Mouse (Mus musculus) Patski (cell line): ENCODE results near the gene Tarbp1. TPM values are rescaled to one million over a fixed set of nuclear protein-coding genes. Genes with fewer than 3 reads are reported as not detected.
A peak's percentile ranks its signal among the peaks of the same experiment; 100 is the strongest.
"Not testable (repeated sequence)": the region's sequence is repeated elsewhere in the genome, so short reads cannot be mapped to it uniquely, and the experiment has no call there.

Source experiments
- ATAC-seq: fragments of 100-300 bp; one replicate; pipeline ENCODE4 v1.8.0; 2021
- CTCF ChIA-PET: fragments of 350-600 bp; sonication (Branson Sonifier 250); formaldehyde crosslinking; loops from one replicate; lab custom pipeline; 2022; ENCODE audit warnings: inconsistent platforms; lab: Charles Lee
- POLR2A ChIA-PET: fragments of 350-600 bp; sonication (Branson Sonifier 250); formaldehyde crosslinking; loops from one replicate; lab custom pipeline; 2022; ENCODE audit warnings: antibody characterized with exemption, inconsistent platforms; lab: Charles Lee
- DNase-seq: peaks from one replicate; pipeline ENCODE4 v3.0.0-alpha.2; 2011; ENCODE audit warnings: low read depth, low spot score
- H3K27me3 ChIP-seq: fragments of 371-371 bp; one replicate; pipeline ENCODE4 v1.5.1; 2021
- CTCF ChIP-seq: fragments of 100-300 bp; IDR thresholded peaks from one replicate; pipeline ENCODE4 v1.5.1; 2021
- in situ Hi-C: fragments of 300-500 bp; cut with MboI; formaldehyde crosslinking; loops from 3 replicates; pipeline ENCODE4 v1.11.1; 2018; ENCODE audit warnings: low pct_unique_long_range_greater_than_20kb, mixed read lengths
- polyA plus RNA-seq: library from polyadenylated mRNA; unstranded; gene quantifications from one replicate; pipeline ENCODE4 v1.2.3, GENCODE M21; 2021

The Tarbp1 gene
- polyA plus RNA-seq, 1 experiment from 2014 or later: 8.7 TPM

DNA sequence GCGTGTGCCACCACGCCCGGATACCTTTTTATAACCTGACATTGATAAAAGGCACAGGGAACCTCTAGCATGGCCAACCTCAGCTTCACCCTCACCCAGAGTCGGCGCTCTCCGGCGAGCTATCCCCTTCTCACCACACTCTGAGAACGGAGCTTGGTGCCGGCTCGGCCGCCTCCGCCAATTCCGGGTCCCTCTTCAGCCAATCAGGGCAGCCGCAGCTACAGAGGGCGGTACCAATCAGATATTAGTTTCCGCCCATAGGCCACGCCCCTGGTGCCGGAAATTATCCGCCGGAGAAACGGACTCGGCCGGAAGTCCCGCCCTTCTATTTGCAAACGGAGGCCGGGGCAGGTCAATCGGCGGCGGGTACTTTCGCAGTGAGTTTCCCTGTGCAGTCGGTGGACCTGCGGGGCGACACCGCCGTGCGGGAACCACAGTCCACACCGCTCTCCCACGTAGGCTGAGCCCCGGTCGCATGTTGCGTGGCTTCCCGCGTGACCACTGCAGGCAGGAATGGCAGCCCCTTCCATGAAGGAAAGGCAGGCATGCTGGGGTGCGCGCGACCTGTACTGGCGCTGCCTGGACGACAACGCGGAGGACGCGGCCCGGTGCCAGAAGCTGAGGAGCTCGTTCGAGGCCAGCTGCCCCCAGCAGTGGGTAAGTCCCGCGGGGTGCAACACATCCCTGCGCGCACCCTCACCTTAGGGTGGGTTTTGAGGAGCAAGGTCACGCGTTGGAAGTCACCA, 52.5 kb downstream of the Tarbp1 start, which contains the start of gene Coa6:
Gene Coa6 (plus strand): TSS at position 342 of the 746 bp plus-strand sequence.
- TF ChIP-seq CTCF: no peak
- ChIA-PET POLR2A (interaction anchor here (0.6 kb wide), 1 partner anchor 66 kb away, joined by 4 read pairs; no protein-coding TSS in a partner anchor), CTCF (interaction anchor here (0.9 to 1.5 kb wide), 3 partner anchors 9 to 125 kb away, joined by 3 to 4 read pairs (median 3); no protein-coding TSS in a partner anchor)
- DNase-seq: peak; percentile 81
- H3K27me3 ChIP-seq: no peaks in the 10 kb centered on the region
- peak; percentile 98 for ATAC-seq
- in situ Hi-C loops: no loop called here

- in situ Hi-C loops: no loop called here
- CTCF ChIA-PET: no interaction called here
Observed at GRCm38 (mm10) chr8:126420834-126421233, 54.0 kb downstream of the Tarbp1 start.

DNA sequence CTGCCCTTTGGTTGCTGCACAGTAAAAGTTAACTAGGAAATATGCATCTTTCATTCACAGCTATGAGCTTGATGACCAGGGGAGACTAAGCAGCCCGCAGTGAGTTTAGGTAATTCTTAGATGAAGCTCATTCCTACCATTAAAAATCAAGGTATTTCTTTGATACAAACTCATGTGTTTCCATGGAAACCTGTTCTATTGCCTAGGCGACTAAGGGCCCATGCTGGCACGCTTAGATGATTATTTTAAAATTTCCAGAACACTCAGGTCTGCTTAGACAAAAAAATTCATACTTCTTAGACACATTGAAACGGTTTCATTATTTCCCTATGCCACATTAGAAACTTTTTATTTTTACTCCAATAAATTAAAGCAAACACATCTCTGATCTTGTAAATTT, 69.8 kb downstream of the Tarbp1 start:
- CTCF ChIA-PET: interaction anchor here (1.3 to 1.5 kb wide), 3 partner anchors 13 to 137 kb away, joined by 3 to 4 read pairs (median 4); no protein-coding TSS in a partner anchor
- POLR2A ChIA-PET: no interaction called here

More at GRCm38 (mm10) chr8:126420834-126421233, 54.0 kb downstream of the Tarbp1 start:
- no peak for ATAC-seq
- POLR2A ChIA-PET: no interaction called here
- DNase-seq: no peak
- no peaks in the 10 kb centered on the region for H3K27me3 ChIP-seq
- no peak for TF ChIP-seq CTCF

GRCm38 (mm10) chr8:126404550-126404949, 70.3 kb downstream of the Tarbp1 start:
- H3K27me3 ChIP-seq, ATAC-seq, POLR2A ChIA-PET, DNase-seq, in situ Hi-C loops: not testable (repeated sequence)
- CTCF ChIA-PET: interaction anchor here (1.5 kb wide), 1 partner anchor 137 kb away, joined by 4 read pairs; no protein-coding TSS in a partner anchor

More for the DNA sequence above, 69.8 kb downstream of the Tarbp1 start:
- H3K27me3 ChIP-seq: no peaks in the 10 kb centered on the region
- no peak for TF ChIP-seq CTCF
- ATAC-seq (no peak), DNase-seq (no peak)
- in situ Hi-C loops: no loop called here

- H3K27me3 ChIP-seq: no peaks in the 10 kb centered on the region
- ChIA-PET CTCF (interaction anchor here (0.7 to 2.2 kb wide), 8 partner anchors 8 to 140 kb away, joined by 3 to 8 read pairs (median 5); no protein-coding TSS in a partner anchor), POLR2A (no interaction called here)
- DNase-seq (no peak), ATAC-seq (no peak)
- in situ Hi-C loops: no loop called here
- peak; percentile 77 for TF ChIP-seq CTCF
Observed at GRCm38 (mm10) chr8:126398349-126398748, 76.5 kb downstream of the Tarbp1 start.

GRCm38 (mm10) chr8:126395917-126396316, 78.9 kb downstream of the Tarbp1 start:
- ATAC-seq: no peak
- no peaks in the 10 kb centered on the region for H3K27me3 ChIP-seq
- ChIA-PET CTCF (interaction anchor here (0.9 to 1.5 kb wide), 2 partner anchors 99 to 129 kb away, joined by 3 read pairs; no protein-coding TSS in a partner anchor), POLR2A (interaction anchor here (0.6 kb wide), 1 partner anchor 78 kb away, joined by 3 read pairs; no protein-coding TSS in a partner anchor)
- in situ Hi-C loops: no loop called here
- no peak for DNase-seq
- TF ChIP-seq CTCF: no peak

DNA sequence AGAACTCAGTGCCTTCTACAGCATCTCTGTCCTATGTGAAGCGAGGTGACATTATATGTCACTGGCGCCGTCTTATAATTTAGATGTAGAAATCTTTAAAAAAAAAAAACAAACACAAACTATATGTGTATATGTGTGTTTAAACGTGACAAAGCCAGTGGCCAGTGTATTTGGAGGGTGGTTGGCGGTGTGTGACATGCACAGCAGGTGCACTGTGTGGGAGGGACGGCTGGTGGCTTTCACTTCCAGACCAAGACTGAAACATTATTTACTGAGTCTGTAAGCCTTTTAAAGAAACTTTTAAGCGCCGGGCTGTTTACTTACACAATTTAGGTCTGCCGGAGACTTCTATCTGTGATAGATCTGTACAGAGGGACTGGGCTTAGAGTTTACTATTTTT, 79.5 kb downstream of the Tarbp1 start:
- ChIA-PET POLR2A (no interaction called here), CTCF (no interaction called here)
- H3K27me3 ChIP-seq: no peaks in the 10 kb centered on the region
- in situ Hi-C loops: no loop called here
- ATAC-seq (no peak), DNase-seq (no peak)
- TF ChIP-seq CTCF: no peak

DNA sequence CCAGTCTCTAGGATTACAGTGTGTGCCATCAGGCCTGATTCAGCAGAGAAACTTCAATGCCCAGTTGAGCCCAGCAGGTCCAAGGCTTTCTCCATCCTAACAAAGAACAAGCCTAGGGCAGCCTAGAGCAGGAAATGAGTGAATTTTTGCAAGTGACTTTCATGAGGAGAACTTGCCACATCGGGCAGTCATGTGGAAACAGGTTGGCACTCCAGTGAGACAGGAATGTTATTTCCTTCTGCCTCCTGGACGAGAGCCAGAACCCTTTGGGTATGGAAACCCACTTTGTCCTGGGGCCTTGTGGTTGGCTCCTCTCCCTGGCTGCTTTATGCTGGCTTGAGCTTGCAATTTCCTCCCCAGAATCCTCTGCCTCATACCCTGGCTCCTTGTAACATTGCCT, 83.3 kb downstream of the Tarbp1 start:
- in situ Hi-C loops: no loop called here
- DNase-seq: peak; percentile 96

DNA sequence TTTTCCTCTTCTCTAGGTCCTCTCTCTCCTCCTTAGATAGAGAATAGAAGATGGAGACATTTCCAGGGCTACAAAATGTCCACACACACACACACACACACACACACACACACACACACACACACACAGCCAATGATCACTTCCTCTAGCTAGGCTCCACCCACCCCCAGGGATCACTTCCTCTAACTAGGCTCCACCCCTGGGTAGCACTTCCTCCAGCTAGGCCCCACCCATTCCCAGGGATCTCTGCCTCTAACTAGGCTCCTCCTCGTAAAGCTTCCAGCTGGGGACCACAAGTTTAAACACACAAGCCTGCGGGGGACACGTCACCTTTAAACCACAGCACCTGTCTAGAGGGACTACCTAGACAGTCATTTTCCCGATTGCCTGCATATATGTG, 87.3 kb downstream of the Tarbp1 start:
- no peak for TF ChIP-seq CTCF
- ATAC-seq: no peak
- no peaks in the 10 kb centered on the region for H3K27me3 ChIP-seq
- in situ Hi-C loops: no loop called here
- CTCF ChIA-PET: interaction anchor here (0.9 to 1.0 kb wide), 2 partner anchors 29 to 44 kb away, joined by 3 read pairs; no protein-coding TSS in a partner anchor
- POLR2A ChIA-PET: interaction anchor here (0.5 kb wide), 1 partner anchor 13 kb away, joined by 4 read pairs; no protein-coding TSS in a partner anchor
- no peak for DNase-seq

More for the DNA sequence above, 83.3 kb downstream of the Tarbp1 start:
- CTCF ChIA-PET: interaction anchor here (1.4 to 1.7 kb wide), 3 partner anchors 14 to 95 kb away, joined by 3 to 4 read pairs (median 3); no protein-coding TSS in a partner anchor
- no peak for TF ChIP-seq CTCF
- ATAC-seq: peak; percentile 86
- POLR2A ChIA-PET: interaction anchor here (0.6 to 1.2 kb wide), 2 partner anchors 32 to 84 kb away, joined by 3 read pairs; no protein-coding TSS in a partner anchor
- no peaks in the 10 kb centered on the region for H3K27me3 ChIP-seq

DNA sequence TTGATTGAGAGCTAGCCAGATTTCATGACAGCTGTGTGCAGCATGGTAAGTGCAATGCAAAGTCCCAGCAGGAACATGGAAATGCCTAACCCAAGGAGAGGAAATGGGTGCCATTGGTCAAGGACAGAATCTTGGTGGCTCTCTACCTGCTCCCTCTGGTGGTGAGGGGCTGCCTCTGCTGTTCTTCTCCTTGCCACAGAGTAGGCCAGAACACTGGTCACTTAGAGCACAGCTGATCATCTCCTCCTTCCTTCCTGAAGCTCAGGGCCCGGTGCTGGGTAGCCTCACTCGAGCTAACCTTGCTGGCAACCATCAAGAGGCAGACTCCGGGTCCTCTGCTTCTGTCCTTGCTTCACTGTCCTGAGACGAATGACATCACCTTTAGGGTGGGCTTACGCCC, 92.1 kb downstream of the Tarbp1 start:
- ATAC-seq (no peak), DNase-seq (no peak)
- in situ Hi-C loops: no loop called here
- POLR2A ChIA-PET: interaction anchor here (1.1 kb wide), 1 partner anchor 116 kb away, joined by 3 read pairs; no protein-coding TSS in a partner anchor
- no peaks in the 10 kb centered on the region for H3K27me3 ChIP-seq
- CTCF ChIA-PET: interaction anchor here (0.7 to 4.3 kb wide), 14 partner anchors 11 to 116 kb away, joined by 3 to 23 read pairs (median 4); partner anchors contain the start of gene Slc35f3
- TF ChIP-seq CTCF: peak; percentile 75
